In the genomic region with DNA sequence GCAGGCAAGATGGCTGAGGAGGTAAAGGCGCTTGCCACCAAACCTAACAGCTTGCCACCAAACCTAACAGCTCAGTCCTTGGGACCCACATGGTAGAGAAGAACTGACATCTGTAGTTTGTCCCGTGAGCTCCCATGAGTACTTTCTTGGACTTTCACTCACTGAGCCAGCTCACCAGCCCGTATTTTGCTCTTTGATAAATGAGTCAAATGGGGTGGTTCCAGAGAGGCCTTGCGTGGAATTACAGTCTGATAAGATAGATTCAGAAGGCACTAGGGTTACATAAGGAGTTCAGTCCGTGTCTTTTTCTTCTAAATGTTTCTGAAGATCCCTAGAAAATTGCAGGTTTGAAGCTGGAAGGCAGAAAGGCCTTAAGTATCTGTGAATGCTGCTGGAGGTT, we compare ENCODE assay signal across 28 mouse cellular contexts. TPM values are rescaled to one million over a fixed set of nuclear protein-coding genes. Genes with fewer than 3 reads are reported as not detected.
A peak's percentile ranks its signal among the peaks of the same experiment; 100 is the strongest.
DNase-seq lines count a peak whose midpoint lies in the region; ATAC-seq and TF ChIP-seq lines count a peak whose summit lies in the region.
"Had no signal": no experiment of that assay in that cellular context is flagged by ENCODE, and none has a peak within 500 bp of the region (broad histone marks: within the 10 kb centered on the region; RNA-seq: fewer than 3 reads in every experiment).

No protein-coding gene starts in this region.

- H3K9ac ChIP-seq in stomach, embryonic 15.5 days: no peak overlapping the region
- H3K9ac ChIP-seq in stomach, postnatal 0 days (ENCODE audit: low read length): no peak overlapping the region
- peak overlapping the region; percentile 47 for H3K9ac ChIP-seq in liver, embryonic 14.5 days (replicated peaks)
- H3K9ac ChIP-seq: forebrain, embryonic 13.5 days; heart, embryonic 15.5 days; hindbrain, embryonic 13.5 days; limb, embryonic 13.5 days; lung, embryonic 14.5 days; midbrain, embryonic 15.5 days; neural tube, embryonic 13.5 days had no signal

- 60% methylated on average over 5 of the region's 5 CpGs for WGBS in stomach, embryonic 15.5 days
- 56% methylated on average over 5 of the region's 5 CpGs for WGBS in stomach, postnatal 0 days
- 21% methylated on average over 5 of the region's 5 CpGs for WGBS in liver, embryonic 14.5 days (ENCODE audit: insufficient replicate concordance)
- 37% methylated on average over 5 of the region's 5 CpGs for WGBS in small intestine, adult 2 months

- TF ChIP-seq EP300 in stomach, postnatal 0 days (optimal IDR thresholded peaks at IDR 0.05): no peak
- peak; percentile 38; the same call in 1 of the 2 replicates for TF ChIP-seq EP300 in liver, embryonic 14.5 days (IDR thresholded peaks at IDR 0.05; ENCODE audit: low read depth)

- no peak for TF ChIP-seq POLR2A in small intestine, adult 2 months (IDR thresholded peaks at IDR 0.05; ENCODE audit: low read depth, low read length)

- no peak for DNase-seq in stomach, postnatal 0 days (ENCODE audit: low spot score)
- peak; percentile 62 to 68 (median 64) for DNase-seq in liver, embryonic 14.5 days (ENCODE audit: low read depth in 3 of 3, low spot score in 3 of 3)
- no peak for DNase-seq in right cerebral cortex, postnatal 14 days
- no peak for DNase-seq in gastrocnemius, postnatal 4 days (ENCODE audit: low spot score in 2 of 2)
- DNase-seq in testis, postnatal 14 days (ENCODE audit: low spot score): no peak
- DNase-seq: cerebellum, adult 11-12 months; cerebellum, postnatal 10 days; gastrocnemius, adult 2 months; heart, postnatal 36 days; kidney, adult 8-10 months; kidney, postnatal 10 days; lung, embryonic 14.5 days; lung, postnatal 36 days; retina, postnatal 1 day; right cerebral cortex, postnatal 4 days had no signal

- H3K27me3 ChIP-seq in stomach, embryonic 15.5 days (replicated peaks): no peaks in the 10 kb centered on the region
- no peaks in the 10 kb centered on the region for H3K27me3 ChIP-seq in stomach, postnatal 0 days (ENCODE audit: control insufficient read depth, insufficient read depth, low read length)
- H3K27me3 ChIP-seq in liver, embryonic 14.5 days (ENCODE audit: control insufficient read depth, insufficient read depth, low read length): no peaks in the 10 kb centered on the region
- H3K27me3 ChIP-seq in small intestine, adult 2 months (ENCODE audit: control insufficient read depth, insufficient read depth, low read length): no peaks in the 10 kb centered on the region
- H3K27me3 ChIP-seq: hindbrain, embryonic 13.5 days; limb, embryonic 13.5 days; midbrain, embryonic 15.5 days; neural tube, embryonic 13.5 days had no signal

- no peak overlapping the region for H3K4me3 ChIP-seq in stomach, embryonic 15.5 days (replicated peaks)
- H3K4me3 ChIP-seq in stomach, postnatal 0 days (ENCODE audit: low read depth, low read length): no peak overlapping the region
- H3K4me3 ChIP-seq in liver, embryonic 14.5 days (ENCODE audit: insufficient read depth in 1 of 2, low read depth in 2 of 2, low read length in 2 of 2): peak overlapping the region; percentile 27 to 29; a peak in 2 of 4 replicates
- no peak overlapping the region for H3K4me3 ChIP-seq in small intestine, adult 2 months (ENCODE audit: low read depth, low read length)
- H3K4me3 ChIP-seq: forebrain, embryonic 13.5 days; gastrocnemius, adult 2 months; heart, embryonic 15.5 days; hindbrain, embryonic 13.5 days; limb, embryonic 13.5 days; midbrain, embryonic 15.5 days; neural tube, embryonic 13.5 days had no signal

- ATAC-seq in stomach, embryonic 15.5 days (ENCODE audit: insufficient read depth, low FRiP score, low read depth): peak; percentile 58; the same call in 1 of the 2 replicates
- no peak for ATAC-seq in stomach, postnatal 0 days (ENCODE audit: low FRiP score, low TSS enrichment)
- peak; percentile 83 for ATAC-seq in erythroid progenitor cell, adult 5-6 weeks (replicated peaks; ENCODE audit: low FRiP score, poor library complexity, severe bottlenecking)
- peak; percentile 84 for ATAC-seq in liver, embryonic 14.5 days (ENCODE audit: insufficient read depth)
- ATAC-seq: forebrain, embryonic 13.5 days; midbrain, embryonic 15.5 days had no signal

- no peaks in the 10 kb centered on the region for H3K4me1 ChIP-seq in stomach, embryonic 15.5 days
- no peaks in the 10 kb centered on the region for H3K4me1 ChIP-seq in stomach, postnatal 0 days (replicated peaks; ENCODE audit: control insufficient read depth, insufficient read depth)
- H3K4me1 ChIP-seq in liver, embryonic 14.5 days (replicated peaks; ENCODE audit: control insufficient read depth in 2 of 2, insufficient read depth in 2 of 2, low read length in 1 of 2): peaks cover 30 to 35% of the 10 kb centered on the region in 2 experiments
- peaks cover 8% of the 10 kb centered on the region; the same call in 1 of the 2 replicates for H3K4me1 ChIP-seq in small intestine, adult 2 months (ENCODE audit: control insufficient read depth, insufficient read depth, insufficient read length, low read length)
- H3K4me1 ChIP-seq: forebrain, embryonic 13.5 days; heart, embryonic 15.5 days; hindbrain, embryonic 13.5 days; limb, embryonic 13.5 days; midbrain, embryonic 15.5 days; neural tube, embryonic 13.5 days had no signal

- no peak for TF ChIP-seq CTCF in stomach, postnatal 0 days (IDR thresholded peaks at IDR 0.05; ENCODE audit: low read depth)
- TF ChIP-seq CTCF in liver, embryonic 14.5 days (IDR thresholded peaks at IDR 0.05; ENCODE audit: low read depth): no peak
- no peak for TF ChIP-seq CTCF in small intestine, adult 2 months (IDR thresholded peaks at IDR 0.05; ENCODE audit: extremely low read depth, insufficient read length, insufficient replicate concordance, low read depth, low read length)

- H3K9me3 ChIP-seq in stomach, embryonic 15.5 days: no peaks in the 10 kb centered on the region
- no peaks in the 10 kb centered on the region for H3K9me3 ChIP-seq in stomach, postnatal 0 days (ENCODE audit: control insufficient read depth, low read length)
- H3K9me3 ChIP-seq in liver, embryonic 14.5 days (ENCODE audit: control insufficient read depth, low read length): no peaks in the 10 kb centered on the region
- H3K9me3 ChIP-seq: forebrain, embryonic 13.5 days; heart, embryonic 15.5 days; hindbrain, embryonic 13.5 days; limb, embryonic 13.5 days; midbrain, embryonic 15.5 days; neural tube, embryonic 13.5 days had no signal

- no peak overlapping the region for H3K4me2 ChIP-seq in stomach, embryonic 15.5 days
- no peak overlapping the region for H3K4me2 ChIP-seq in stomach, postnatal 0 days (replicated peaks; ENCODE audit: low read depth)
- H3K4me2 ChIP-seq in liver, embryonic 14.5 days (ENCODE audit: low read depth): peak overlapping the region; percentile 69
- H3K4me2 ChIP-seq: forebrain, embryonic 13.5 days; heart, embryonic 15.5 days; hindbrain, embryonic 13.5 days; limb, embryonic 13.5 days; lung, embryonic 14.5 days; midbrain, embryonic 15.5 days; neural tube, embryonic 13.5 days had no signal

- H3K36me3 ChIP-seq in stomach, embryonic 15.5 days: no peaks in the 10 kb centered on the region
- no peaks in the 10 kb centered on the region for H3K36me3 ChIP-seq in stomach, postnatal 0 days (ENCODE audit: control insufficient read depth, insufficient read depth, low read length)
- no peaks in the 10 kb centered on the region for H3K36me3 ChIP-seq in liver, embryonic 14.5 days (replicated peaks; ENCODE audit: control insufficient read depth, insufficient read depth, low read depth)
- no peaks in the 10 kb centered on the region for H3K36me3 ChIP-seq in small intestine, adult 2 months (ENCODE audit: control insufficient read depth, insufficient read depth, low read length)
- H3K36me3 ChIP-seq: heart, embryonic 15.5 days; hindbrain, embryonic 13.5 days; limb, embryonic 13.5 days; midbrain, embryonic 15.5 days; neural tube, embryonic 13.5 days had no signal

- H3K27ac ChIP-seq in stomach, embryonic 15.5 days: no peak overlapping the region
- H3K27ac ChIP-seq in stomach, postnatal 0 days (replicated peaks): no peak overlapping the region
- H3K27ac ChIP-seq in liver, embryonic 14.5 days: peak overlapping the region; percentile 72
- H3K27ac ChIP-seq in small intestine, adult 2 months (ENCODE audit: insufficient read depth, low read depth, low read length): peak overlapping the region; percentile 84
- H3K27ac ChIP-seq: forebrain, embryonic 13.5 days; gastrocnemius, adult 2 months; heart, embryonic 15.5 days; hindbrain, embryonic 13.5 days; limb, embryonic 13.5 days; midbrain, embryonic 15.5 days; neural tube, embryonic 13.5 days had no signal

RNA-seq across cellular contexts. Expression of a gene that starts 10.5 kb away (rescaled TPM):
- 29.7 and 29.9 TPM in 2 replicates for polyA plus RNA-seq in stomach, embryonic 15.5 days (2015; fragmentation: Nextera tagmentation; extraction: Ambion mirVana)
- 34.3 and 38.7 TPM in 2 replicates for polyA plus RNA-seq in stomach, postnatal 0 days (2015; fragmentation: Nextera tagmentation; extraction: Ambion mirVana)
- 8.8 and 12.6 TPM in 2 replicates for total RNA-seq in erythroid progenitor cell, adult 5-6 weeks (2015; ENCODE audit: low replicate concordance)
- total RNA-seq in erythroid progenitor cell, adult 5-6 weeks (2017; ENCODE audit: low replicate concordance): 24.8 and 48.5 TPM in 2 replicates
- 10.6 and 15.4 TPM in 2 replicates for polyA plus RNA-seq in liver, embryonic 14.5 days (2012; rRNA removed)
- 13.5 and 14.3 TPM in 2 replicates for polyA plus RNA-seq in liver, embryonic 14.5 days (2014; fragmentation: Nextera tagmentation; extraction: Ambion mirVana)
- 66.4 and 149 TPM in 2 replicates for polyA plus RNA-seq in small intestine, adult 2 months (2012; rRNA removed)
- 100 to 1,000 TPM; 261 to 280 TPM for total RNA-seq in gastrocnemius, postnatal 4 days (2021)

RNA-seq across cellular contexts. Expression of a gene that starts 27.4 kb away (rescaled TPM):
- polyA plus RNA-seq in stomach, embryonic 15.5 days (2015; fragmentation: Nextera tagmentation; extraction: Ambion mirVana): 0.13 TPM in 1 of 2 replicates, not detected in the other
- polyA plus RNA-seq in stomach, postnatal 0 days (2015; fragmentation: Nextera tagmentation; extraction: Ambion mirVana): not detected in 2 replicates
- total RNA-seq in erythroid progenitor cell, adult 5-6 weeks (2015; ENCODE audit: low replicate concordance): not detected in 2 replicates
- not detected in 2 replicates for total RNA-seq in erythroid progenitor cell, adult 5-6 weeks (2017; ENCODE audit: low replicate concordance)
- polyA plus RNA-seq in liver, embryonic 14.5 days (2012; rRNA removed): not detected in 2 replicates
- not detected in 2 replicates for polyA plus RNA-seq in liver, embryonic 14.5 days (2014; fragmentation: Nextera tagmentation; extraction: Ambion mirVana)
- polyA plus RNA-seq in small intestine, adult 2 months (2012; rRNA removed): not detected in 2 replicates
- total RNA-seq in gastrocnemius, postnatal 4 days (2021): not detected
- total RNA-seq: gastrocnemius, adult 2 months; heart, postnatal 36 days; layer of hippocampus, postnatal 14 days; left cerebral cortex, postnatal 10 days had no signal
- polyA plus RNA-seq: gonadal fat pad, adult 2 months; heart, embryonic 15.5 days; limb, embryonic 13.5 days; lung, embryonic 14.5 days had no signal

RNA-seq across cellular contexts. Expression of a gene that starts 35.0 kb away (rescaled TPM):
- polyA plus RNA-seq in stomach, embryonic 15.5 days (2015; fragmentation: Nextera tagmentation; extraction: Ambion mirVana): 1.5 and 1.6 TPM in 2 replicates
- 0.40 TPM in 2 replicates for polyA plus RNA-seq in stomach, postnatal 0 days (2015; fragmentation: Nextera tagmentation; extraction: Ambion mirVana)
- total RNA-seq in erythroid progenitor cell, adult 5-6 weeks (2015; ENCODE audit: low replicate concordance): not detected in 2 replicates
- total RNA-seq in erythroid progenitor cell, adult 5-6 weeks (2017; ENCODE audit: low replicate concordance): not detected in 2 replicates
- polyA plus RNA-seq in liver, embryonic 14.5 days (2012; rRNA removed): not detected in 2 replicates
- polyA plus RNA-seq in liver, embryonic 14.5 days (2014; fragmentation: Nextera tagmentation; extraction: Ambion mirVana): 0.11 and 0.18 TPM in 2 replicates
- polyA plus RNA-seq in small intestine, adult 2 months (2012; rRNA removed): not detected in 2 replicates
- not detected for total RNA-seq in gastrocnemius, postnatal 4 days (2021)
- total RNA-seq: gastrocnemius, adult 2 months; heart, postnatal 36 days; layer of hippocampus, postnatal 14 days; left cerebral cortex, postnatal 10 days had no signal
- polyA plus RNA-seq: frontal cortex, adult 2 months had no signal

Comparison
In these comparisons a context has a peak if more than half of its experiments do, and no peak if none do; other contexts are left out.
1. H3K27ac ChIP-seq: peak in liver, embryonic 14.5 days (single experiment) and small intestine, adult 2 months (single experiment); none in stomach, embryonic 15.5 days (single experiment) and stomach, postnatal 0 days (single experiment).
2. H3K4me3 ChIP-seq: peak in liver, embryonic 14.5 days (2 of 2); none in stomach, embryonic 15.5 days (single experiment), stomach, postnatal 0 days (single experiment) and small intestine, adult 2 months (single experiment).
3. DNase-seq: peak in liver, embryonic 14.5 days (3 of 3); none in stomach, postnatal 0 days (single experiment), right cerebral cortex, postnatal 14 days (single experiment), gastrocnemius, postnatal 4 days (0 of 2) and testis, postnatal 14 days (single experiment).